Mouse (Mus musculus): Measurements from ENCODE around the gene Socs7. TPM values are rescaled to one million over a fixed set of nuclear protein-coding genes. Genes with fewer than 3 reads are reported as not detected.
"Not testable (repeated sequence)": the region's sequence is repeated elsewhere in the genome, so short reads cannot be mapped to it uniquely, and the experiment has no call there.

Gene Socs7
- polyA plus RNA-seq, 2 experiments, result 2.6 to 13.7 TPM

DNA sequence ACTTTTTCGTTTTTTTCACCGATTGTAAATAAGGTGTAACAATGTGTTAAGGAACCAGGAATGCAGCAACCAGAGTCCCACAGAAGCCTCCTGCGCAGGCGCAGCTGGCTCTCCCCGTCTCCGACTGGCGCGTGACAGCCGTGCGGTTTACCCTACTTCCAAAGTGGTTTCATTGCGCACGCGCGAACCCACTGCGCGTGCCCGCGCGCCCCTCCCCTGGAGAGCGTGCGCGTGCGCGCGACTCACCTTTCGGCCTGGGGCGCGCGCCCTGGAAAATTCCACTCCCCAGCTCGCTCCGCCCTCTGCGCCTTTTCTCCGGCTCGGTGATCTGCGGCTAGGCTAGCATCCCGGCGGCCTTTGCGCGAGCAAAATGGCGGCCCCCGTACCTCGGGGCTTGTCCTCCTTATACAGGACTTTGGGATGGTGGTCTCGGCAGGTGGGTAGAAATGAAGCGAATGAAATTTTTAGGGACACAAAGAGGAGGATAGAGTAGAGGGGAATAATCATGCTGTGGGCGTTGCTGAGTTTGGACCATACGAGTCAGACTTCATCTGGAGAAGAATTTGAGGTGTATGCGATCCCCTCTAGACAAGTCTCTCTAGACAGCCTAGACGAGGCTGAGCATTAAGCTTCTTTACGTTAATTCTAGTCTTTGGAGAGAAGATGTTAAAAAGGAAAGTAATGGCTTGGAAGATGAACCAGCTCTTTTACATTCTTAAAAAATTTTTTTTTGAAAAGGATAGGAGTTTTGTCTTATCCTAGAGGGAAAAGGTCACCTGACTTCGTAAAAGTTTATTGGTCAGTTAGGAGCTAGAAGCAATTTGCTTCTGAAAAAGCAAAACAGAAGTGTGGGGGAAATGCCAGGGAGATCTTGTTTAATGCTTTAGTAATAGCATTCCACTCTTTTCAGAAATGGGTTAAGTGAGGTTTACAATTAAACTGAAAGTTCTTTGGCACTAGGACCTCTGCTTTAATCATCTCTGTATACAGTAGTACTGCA lies 46.5 kb upstream of the Socs7 start, which contains the start of gene Mrpl45:
TSS of gene Mrpl45 (plus strand) at position 213 of the 1,000 bp plus-strand sequence.
- Histone ChIP-seq H3K9ac (ENCODE audit: low read depth, low read length, severe bottlenecking) (peak within 1 kb of the TSS; percentile 44), H3K9me3 (ENCODE audit: control insufficient read depth, low read length) (no peaks in the 10 kb centered on the region), H3K4me2 (replicated peaks; ENCODE audit: low read depth, low read length, severe bottlenecking) (peak within 1 kb of the TSS; percentile 51), H3K27ac (replicated peaks; ENCODE audit: low read depth, low read length) (peak within 1 kb of the TSS; percentile 48), H3K27me3 (ENCODE audit: control insufficient read depth, insufficient read depth, low read length) (no peaks in the 10 kb centered on the region), H3K4me1 (ENCODE audit: control insufficient read depth, insufficient read depth, low read length) (peaks cover 10% of the 10 kb centered on the region), H3K4me3 (replicated peaks; ENCODE audit: low read length) (peak within 1 kb of the TSS; percentile 45), H3K36me3 (ENCODE audit: control insufficient read depth, insufficient read depth, low read length) (peaks cover 11% of the 10 kb centered on the region; the same call in 1 of the 2 replicates)
- WGBS, result under 1% methylated on average over 49 of the region's 50 CpGs
- peak; percentile 77; the same call in 1 of the 2 replicates for TF ChIP-seq POLR2A (IDR thresholded peaks at IDR 0.05; ENCODE audit: borderline replicate concordance, extremely low read depth, insufficient read depth, insufficient read length)
- ATAC-seq (ENCODE audit: low FRiP score, low read depth) (peak; percentile 94), DNase-seq (ENCODE audit: low spot score) (peak; percentile 98)

DNA sequence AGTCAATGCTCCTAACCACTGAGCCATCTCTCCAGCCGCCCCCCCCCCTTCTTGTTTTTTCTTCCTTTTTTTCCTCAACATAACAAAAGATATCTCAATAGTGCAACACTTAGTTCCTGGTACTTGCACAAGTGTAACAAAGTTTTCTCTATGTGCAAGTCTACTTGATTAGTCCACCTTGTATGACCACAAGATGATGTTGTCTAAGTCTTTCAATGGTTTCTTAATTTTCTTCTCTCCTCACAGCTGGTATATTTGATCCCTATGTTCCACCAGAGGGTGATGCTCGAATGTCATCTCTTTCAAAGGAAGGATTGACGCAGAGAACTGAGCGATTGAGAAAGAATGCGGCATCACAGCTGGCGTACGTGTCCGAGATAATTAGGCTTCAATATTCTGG lies 41.2 kb upstream of the Socs7 start:
- DNase-seq (ENCODE audit: low spot score) (no peak), ATAC-seq (ENCODE audit: low FRiP score, low read depth) (no peak)
- no peaks in the 10 kb centered on the region for H3K9me3 ChIP-seq (ENCODE audit: control insufficient read depth, low read length)
- H3K36me3 ChIP-seq (ENCODE audit: control insufficient read depth, insufficient read depth, low read length), result peaks cover 43% of the 10 kb centered on the region
- peaks cover 5% of the 10 kb centered on the region; the same call in 1 of the 2 replicates for H3K4me1 ChIP-seq (ENCODE audit: control insufficient read depth, insufficient read depth, low read length)
- H3K27ac ChIP-seq (replicated peaks; ENCODE audit: low read depth, low read length), result no peak overlapping the region
- WGBS, result 95% methylated on average over 8 of the region's 8 CpGs
- H3K4me2 ChIP-seq (replicated peaks; ENCODE audit: low read depth, low read length, severe bottlenecking), result no peak overlapping the region
- TF ChIP-seq POLR2A (IDR thresholded peaks at IDR 0.05; ENCODE audit: borderline replicate concordance, extremely low read depth, insufficient read depth, insufficient read length), result no peak
- no peak overlapping the region for H3K9ac ChIP-seq (ENCODE audit: low read depth, low read length, severe bottlenecking)
- no peak overlapping the region for H3K4me3 ChIP-seq (replicated peaks; ENCODE audit: low read length)
- no peaks in the 10 kb centered on the region for H3K27me3 ChIP-seq (ENCODE audit: control insufficient read depth, insufficient read depth, low read length)

DNA sequence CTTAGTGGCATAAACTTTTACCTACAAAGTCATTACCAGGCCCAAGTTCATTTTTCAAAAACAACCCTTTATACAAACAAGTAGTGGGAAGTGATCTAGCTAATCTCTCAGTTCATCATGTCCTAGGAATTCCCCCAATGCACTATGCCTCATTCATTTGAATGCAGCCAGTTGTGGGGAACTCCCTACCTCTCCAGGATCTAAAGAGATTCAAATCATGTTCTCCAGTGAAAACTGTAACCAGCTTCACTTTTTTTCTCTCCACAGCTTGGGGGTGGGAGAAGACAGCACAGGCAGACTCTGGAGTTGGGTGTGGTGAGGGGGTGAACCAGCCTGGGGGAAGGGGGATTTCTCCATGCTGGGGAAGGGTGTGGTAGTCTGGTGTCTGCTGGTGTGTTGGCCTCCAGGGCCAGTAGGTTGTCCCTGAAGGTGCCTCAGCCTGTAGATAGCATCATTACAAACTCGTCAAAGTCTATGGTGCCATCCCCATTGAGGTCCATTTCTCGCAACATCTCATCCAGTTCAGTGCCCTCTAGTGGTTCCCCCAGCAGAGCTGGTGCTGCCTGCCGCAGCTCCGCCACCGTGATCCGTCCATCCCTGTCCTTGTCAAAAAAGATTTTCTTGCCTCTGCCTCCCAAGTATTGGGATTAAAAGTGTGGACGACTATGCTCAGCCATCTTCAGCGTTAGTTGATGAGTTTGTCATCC lies 40.3 kb upstream of the Socs7 start:
- not testable (repeated sequence) for H3K4me1 ChIP-seq (ENCODE audit: control insufficient read depth, insufficient read depth, low read length); H3K4me3 ChIP-seq (replicated peaks; ENCODE audit: low read length); ATAC-seq (ENCODE audit: low FRiP score, low read depth); H3K27me3 ChIP-seq (ENCODE audit: control insufficient read depth, insufficient read depth, low read length); DNase-seq (ENCODE audit: low spot score); H3K27ac ChIP-seq (replicated peaks; ENCODE audit: low read depth, low read length); H3K9ac ChIP-seq (ENCODE audit: low read depth, low read length, severe bottlenecking); H3K9me3 ChIP-seq (ENCODE audit: control insufficient read depth, low read length); H3K4me2 ChIP-seq (replicated peaks; ENCODE audit: low read depth, low read length, severe bottlenecking)
- 88% methylated on average over 8 of the region's 8 CpGs for WGBS
- H3K36me3 ChIP-seq (ENCODE audit: control insufficient read depth, insufficient read depth, low read length), result peaks cover 52% of the 10 kb centered on the region

DNA sequence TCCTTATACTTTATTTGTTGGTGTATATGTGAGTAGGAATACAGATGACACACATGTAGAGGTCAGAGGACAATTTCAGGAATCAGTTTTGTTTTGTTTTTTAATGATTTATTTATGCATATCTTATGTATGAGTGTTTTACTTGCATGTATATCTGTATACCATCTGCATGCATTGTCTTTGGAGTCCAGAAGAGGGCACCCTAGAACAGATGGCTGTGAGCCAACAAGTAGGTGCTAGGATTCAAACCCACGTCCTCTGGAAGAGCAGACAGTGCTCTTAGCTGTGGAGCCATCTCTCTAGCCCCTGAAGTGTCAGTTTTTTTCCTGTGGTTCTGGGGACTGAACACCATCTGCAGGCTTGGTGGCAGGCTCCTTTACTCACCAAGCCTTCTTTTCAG lies 37.1 kb upstream of the Socs7 start:
- Histone ChIP-seq H3K4me2 (replicated peaks; ENCODE audit: low read depth, low read length, severe bottlenecking) (no peak overlapping the region), H3K27me3 (ENCODE audit: control insufficient read depth, insufficient read depth, low read length) (no peaks in the 10 kb centered on the region), H3K9ac (ENCODE audit: low read depth, low read length, severe bottlenecking) (no peak overlapping the region), H3K4me1 (ENCODE audit: control insufficient read depth, insufficient read depth, low read length) (no peaks in the 10 kb centered on the region), H3K27ac (replicated peaks; ENCODE audit: low read depth, low read length) (no peak overlapping the region), H3K9me3 (ENCODE audit: control insufficient read depth, low read length) (no peaks in the 10 kb centered on the region), H3K4me3 (replicated peaks; ENCODE audit: low read length) (no peak overlapping the region), H3K36me3 (ENCODE audit: control insufficient read depth, insufficient read depth, low read length) (peaks cover 69% of the 10 kb centered on the region)
- DNase-seq (ENCODE audit: low spot score) (no peak), ATAC-seq (ENCODE audit: low FRiP score, low read depth) (no peak)
- no peak for TF ChIP-seq POLR2A (IDR thresholded peaks at IDR 0.05; ENCODE audit: borderline replicate concordance, extremely low read depth, insufficient read depth, insufficient read length)
- 65% methylated on average over 1 of the region's 1 CpGs for WGBS

DNA sequence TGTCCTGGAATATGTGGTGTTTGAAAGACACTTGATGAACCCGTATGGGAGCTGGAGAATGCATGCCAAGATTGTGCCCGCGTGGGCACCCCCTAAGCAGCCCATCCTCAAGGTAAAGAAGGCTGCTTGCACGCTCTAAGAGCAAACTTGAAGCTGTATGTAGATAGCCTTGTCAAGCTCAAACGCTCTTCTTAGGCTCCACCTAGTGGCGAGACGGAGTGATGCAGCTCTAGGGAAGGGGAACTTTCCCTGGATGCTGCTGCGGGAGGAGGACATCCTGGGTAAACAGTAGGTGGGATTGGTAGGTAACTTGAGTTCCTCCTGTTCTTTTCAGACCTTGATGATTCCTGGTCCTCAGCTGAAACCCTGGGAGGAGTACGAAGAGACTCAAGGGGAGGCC lies 34.2 kb upstream of the Socs7 start:
- H3K4me1 ChIP-seq (ENCODE audit: control insufficient read depth, insufficient read depth, low read length), result no peaks in the 10 kb centered on the region
- peak; percentile 54 for DNase-seq (ENCODE audit: low spot score)
- no peaks in the 10 kb centered on the region for H3K27me3 ChIP-seq (ENCODE audit: control insufficient read depth, insufficient read depth, low read length)
- ATAC-seq (ENCODE audit: low FRiP score, low read depth), result no peak
- H3K27ac ChIP-seq (replicated peaks; ENCODE audit: low read depth, low read length), result no peak overlapping the region
- H3K9me3 ChIP-seq (ENCODE audit: control insufficient read depth, low read length), result no peaks in the 10 kb centered on the region
- H3K4me2 ChIP-seq (replicated peaks; ENCODE audit: low read depth, low read length, severe bottlenecking), result no peak overlapping the region
- TF ChIP-seq POLR2A (IDR thresholded peaks at IDR 0.05; ENCODE audit: borderline replicate concordance, extremely low read depth, insufficient read depth, insufficient read length), result no peak
- peaks cover 66% of the 10 kb centered on the region for H3K36me3 ChIP-seq (ENCODE audit: control insufficient read depth, insufficient read depth, low read length)
- H3K4me3 ChIP-seq (replicated peaks; ENCODE audit: low read length), result no peak overlapping the region
- 22% methylated on average over 9 of the region's 9 CpGs for WGBS
- H3K9ac ChIP-seq (ENCODE audit: low read depth, low read length, severe bottlenecking), result no peak overlapping the region

All from limb, embryonic 14.5 days (tissue).